Mouse (Mus musculus) layer of hippocampus, adult 2 months (tissue): ENCODE data around the gene Fam49a. TPM values are rescaled to one million over a fixed set of nuclear protein-coding genes. Genes with fewer than 3 reads are reported as not detected.
A peak's percentile ranks its signal among the peaks of the same experiment; 100 is the strongest.
"Not testable (repeated sequence)": the region's sequence is repeated elsewhere in the genome, so short reads cannot be mapped to it uniquely, and the experiment has no call there.

Experiments used
- DNase-seq, 2 experiments: peaks; one replicate each; pipeline ENCODE4 v3.0.0; 2022; ENCODE audit warnings: low spot score in 2 of 2
- H3K27ac ChIP-seq: fragments of 200-600 bp; 2 replicates; pipeline ENCODE4 v1.8.1; 2022
- H3K4me3 ChIP-seq: fragments of 200-600 bp; 2 replicates; pipeline ENCODE4 v1.8.1; 2022; ENCODE audit warnings: mild to moderate bottlenecking
- CTCF ChIP-seq: fragments of 200-600 bp; conservative IDR thresholded peaks from 2 replicates; pipeline ENCODE4 v1.8.1; 2022; ENCODE audit warnings: antibody characterized with exemption, mild to moderate bottlenecking, moderate library complexity
- total RNA-seq, 2 experiments: library from RNA; stranded (reverse); gene quantifications; 2 replicates each; pipeline ENCODE4 v1.2.3; 2021

The Fam49a gene
- total RNA-seq, 2 experiments from 2014 or later, result 178 to 186 TPM

DNA sequence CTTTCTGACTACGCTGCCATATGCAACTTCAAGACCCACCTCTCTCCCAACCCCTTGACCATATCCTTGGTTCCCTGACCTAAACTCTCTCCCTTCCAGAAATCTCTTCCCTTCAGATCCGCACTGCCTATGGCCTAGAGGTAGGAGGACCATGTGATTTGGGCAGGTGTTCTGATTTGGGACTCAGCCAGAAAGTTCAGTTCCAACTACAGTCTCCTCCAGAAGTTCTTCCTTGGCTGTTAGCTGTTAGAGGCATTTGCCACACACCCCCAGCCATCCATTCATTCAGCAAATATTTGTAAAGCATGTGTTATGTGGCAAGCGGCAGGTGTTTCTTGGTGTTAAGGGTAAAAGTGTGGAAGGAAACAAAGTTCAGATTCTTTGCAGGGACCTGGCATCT, 44.3 kb downstream of the Fam49a start:
- TF ChIP-seq CTCF, result no peak
- DNase-seq, result no peak
- H3K27ac ChIP-seq, result no peak overlapping the region
- no peak overlapping the region for H3K4me3 ChIP-seq

DNA sequence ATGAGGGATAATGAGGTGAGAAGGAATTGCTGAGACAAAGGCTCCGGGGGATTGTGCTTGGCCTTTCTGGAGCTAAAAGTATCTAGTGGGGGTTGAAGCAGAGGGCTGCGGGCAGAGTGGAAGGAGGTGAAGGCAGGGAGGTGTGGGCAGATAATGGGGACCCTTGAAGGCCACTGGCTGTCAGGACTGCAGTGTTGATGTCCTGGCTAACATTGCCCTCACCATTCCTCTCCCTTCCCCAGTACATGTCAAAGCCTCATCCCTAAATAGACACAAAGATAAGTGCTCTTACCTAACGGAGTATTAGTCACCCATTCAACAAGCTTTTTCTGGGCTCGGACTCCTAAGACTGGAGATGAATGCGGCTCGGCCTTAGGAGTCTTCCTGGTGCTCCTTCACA, 44.9 kb downstream of the Fam49a start:
- peak overlapping the region; percentile 14; the same call in 1 of the 2 replicates for H3K27ac ChIP-seq

DNA sequence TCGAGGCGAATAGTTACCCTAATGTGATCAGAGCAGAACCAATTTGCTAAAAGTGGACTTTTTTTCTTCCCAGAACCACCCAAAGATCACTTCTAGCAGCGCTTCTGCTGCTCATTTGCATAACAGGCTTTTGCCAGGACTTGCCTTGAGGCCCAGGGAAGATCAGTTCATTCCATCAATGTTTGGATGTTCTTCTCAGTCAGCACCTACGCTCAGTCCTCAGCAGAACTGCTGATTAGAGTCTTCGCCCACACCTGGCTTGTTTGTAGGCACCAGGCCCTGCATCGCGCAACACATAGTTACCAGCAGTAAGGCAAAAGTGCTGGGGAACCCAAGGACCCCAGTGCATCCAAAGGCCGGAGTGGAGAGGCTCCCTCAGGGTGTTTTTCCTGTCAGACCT, 45.3 kb downstream of the Fam49a start:
- Histone ChIP-seq H3K4me3 (no peak overlapping the region), H3K27ac (peak overlapping the region; percentile 14; the same call in 1 of the 2 replicates)
- TF ChIP-seq CTCF, result no peak
- DNase-seq, result no peak

More for the DNA sequence above, 44.9 kb downstream of the Fam49a start:
- TF ChIP-seq CTCF, result no peak
- no peak for DNase-seq
- no peak overlapping the region for H3K4me3 ChIP-seq

DNA sequence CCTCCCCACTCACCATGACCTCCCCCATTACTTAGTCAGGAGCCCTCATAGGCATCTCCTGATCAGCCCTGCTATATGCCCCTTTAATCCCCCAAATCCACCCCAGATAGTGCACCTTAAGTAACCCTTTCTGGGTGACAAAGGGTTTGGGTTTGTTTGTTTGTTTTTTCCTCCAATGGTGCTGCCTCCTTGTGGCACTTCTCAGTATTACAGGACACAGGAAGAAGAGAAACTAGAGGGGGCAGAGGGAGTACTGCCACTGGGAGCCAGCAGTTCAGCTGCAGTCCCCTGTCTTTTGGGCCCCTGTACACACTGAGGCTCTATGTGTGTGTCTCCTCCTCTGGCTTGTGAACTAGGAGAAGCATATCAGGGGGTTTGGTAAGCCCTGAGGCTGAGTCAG, 51.5 kb downstream of the Fam49a start:
- peak overlapping the region; percentile 72 for H3K27ac ChIP-seq
- no peak overlapping the region for H3K4me3 ChIP-seq
- no peak for DNase-seq
- peak; percentile 77 for TF ChIP-seq CTCF

DNA sequence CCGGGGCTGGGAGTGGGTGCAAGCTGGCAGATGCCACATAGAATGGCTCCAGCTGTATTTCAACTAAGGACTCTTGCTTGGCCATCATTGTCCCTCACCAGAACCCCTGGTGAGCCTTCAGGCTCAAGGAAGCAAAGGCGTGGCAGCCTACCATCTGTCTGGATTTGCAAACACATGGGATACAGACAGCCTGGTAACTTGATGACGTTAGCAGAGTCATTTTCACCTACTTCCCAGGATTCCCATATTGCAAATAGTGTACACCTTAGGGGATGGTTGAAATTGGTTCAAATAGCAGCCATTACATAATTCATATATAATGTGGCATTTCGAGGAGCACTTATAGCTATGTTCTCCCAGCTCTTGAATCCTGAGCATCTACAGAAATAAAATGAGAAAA, 52.0 kb downstream of the Fam49a start:
- DNase-seq, result no peak
- H3K27ac ChIP-seq, result peak overlapping the region; percentile 72

DNA sequence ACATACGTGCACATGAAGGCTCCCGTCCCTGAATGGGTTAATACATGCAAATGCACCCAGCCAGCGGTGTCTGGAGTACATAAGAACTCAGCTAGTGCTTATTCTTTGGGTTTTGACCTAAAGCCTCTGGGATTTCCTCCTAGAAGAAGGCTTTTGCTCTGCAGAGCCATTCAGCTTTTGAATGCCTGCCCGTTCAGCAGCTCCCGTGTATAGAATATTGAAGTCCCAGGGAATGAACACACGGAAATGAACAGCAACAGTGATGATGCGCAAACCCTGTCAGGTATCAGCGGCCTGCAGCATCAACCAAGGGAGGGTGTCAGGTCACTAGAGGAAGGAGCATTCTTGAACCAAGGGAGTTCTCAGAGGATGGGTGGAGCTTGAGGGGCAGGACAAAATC, 52.4 kb downstream of the Fam49a start:
- no peak for TF ChIP-seq CTCF
- peak overlapping the region; percentile 72; the same call in 1 of the 2 replicates for H3K27ac ChIP-seq

More for the DNA sequence above, 52.0 kb downstream of the Fam49a start:
- H3K4me3 ChIP-seq, result no peak overlapping the region
- TF ChIP-seq CTCF, result no peak

DNA sequence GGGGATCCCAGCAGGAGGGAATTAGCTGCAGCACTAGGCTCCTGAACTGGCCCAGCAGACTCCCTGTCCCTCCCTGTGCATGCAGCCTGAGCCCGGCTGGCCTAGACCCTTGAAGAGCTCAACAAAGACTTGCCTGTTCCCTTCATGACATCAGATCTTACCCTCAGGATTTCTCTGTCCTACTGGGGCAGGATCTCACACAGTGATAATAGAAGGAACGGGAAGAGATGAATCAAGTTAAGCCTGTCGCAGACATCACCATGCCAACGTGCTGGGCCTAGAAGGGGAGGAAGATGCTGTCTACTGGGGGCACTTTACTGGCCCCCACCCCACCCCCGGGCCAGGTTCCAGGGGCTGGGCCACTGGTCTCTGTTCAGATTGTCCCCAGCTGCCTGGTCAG, 53.1 kb downstream of the Fam49a start:
- Histone ChIP-seq H3K27ac (peak overlapping the region; percentile 73), H3K4me3 (no peak overlapping the region)
- DNase-seq, result no peak
- no peak for TF ChIP-seq CTCF

More for the DNA sequence above, 52.4 kb downstream of the Fam49a start:
- DNase-seq, result no peak
- no peak overlapping the region for H3K4me3 ChIP-seq

DNA sequence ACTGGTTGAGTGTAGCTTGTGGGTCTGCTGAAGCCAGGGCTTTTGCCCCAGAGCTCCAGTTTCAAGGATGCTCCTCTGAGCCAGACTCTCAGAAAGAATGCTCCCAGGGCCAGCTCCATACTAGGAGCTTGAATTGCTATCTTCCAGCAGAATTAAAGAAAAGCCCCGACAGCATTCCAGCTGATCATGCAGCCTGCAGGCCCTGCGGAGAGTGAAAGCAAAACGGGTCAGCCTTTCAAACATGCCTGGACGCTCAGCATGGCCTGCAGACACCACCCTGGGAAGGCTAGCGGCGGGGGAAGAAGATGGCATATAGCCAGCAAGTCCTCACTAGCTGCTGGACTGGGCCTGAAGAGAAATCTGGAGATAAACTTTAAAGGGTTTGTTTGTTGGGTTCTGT, 55.0 kb downstream of the Fam49a start:
- Histone ChIP-seq H3K4me3 (no peak overlapping the region), H3K27ac (peak overlapping the region; percentile 78)
- DNase-seq, result no peak
- no peak for TF ChIP-seq CTCF

DNA sequence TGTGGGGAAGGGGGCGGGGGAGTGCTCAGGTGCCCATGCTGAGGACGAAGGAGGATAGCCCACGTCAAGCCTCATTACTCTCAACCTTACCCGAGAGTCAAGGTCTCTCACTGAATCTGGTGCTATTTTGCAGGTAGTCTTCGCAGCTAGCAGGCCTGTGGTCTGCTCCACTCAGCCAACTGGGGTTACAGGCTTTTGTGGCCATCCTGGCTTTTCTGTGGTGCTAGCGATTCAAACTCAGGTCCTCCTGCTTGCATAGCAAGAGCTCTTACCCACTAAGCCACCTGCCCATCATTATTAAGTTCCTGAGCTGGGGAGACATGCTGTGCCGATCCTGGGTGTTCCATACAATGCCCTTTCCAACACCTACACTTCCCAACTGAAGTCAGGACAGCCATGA, 55.7 kb downstream of the Fam49a start:
- H3K4me3 ChIP-seq, result no peak overlapping the region
- no peak for DNase-seq
- peak overlapping the region; percentile 78 for H3K27ac ChIP-seq
- no peak for TF ChIP-seq CTCF

DNA sequence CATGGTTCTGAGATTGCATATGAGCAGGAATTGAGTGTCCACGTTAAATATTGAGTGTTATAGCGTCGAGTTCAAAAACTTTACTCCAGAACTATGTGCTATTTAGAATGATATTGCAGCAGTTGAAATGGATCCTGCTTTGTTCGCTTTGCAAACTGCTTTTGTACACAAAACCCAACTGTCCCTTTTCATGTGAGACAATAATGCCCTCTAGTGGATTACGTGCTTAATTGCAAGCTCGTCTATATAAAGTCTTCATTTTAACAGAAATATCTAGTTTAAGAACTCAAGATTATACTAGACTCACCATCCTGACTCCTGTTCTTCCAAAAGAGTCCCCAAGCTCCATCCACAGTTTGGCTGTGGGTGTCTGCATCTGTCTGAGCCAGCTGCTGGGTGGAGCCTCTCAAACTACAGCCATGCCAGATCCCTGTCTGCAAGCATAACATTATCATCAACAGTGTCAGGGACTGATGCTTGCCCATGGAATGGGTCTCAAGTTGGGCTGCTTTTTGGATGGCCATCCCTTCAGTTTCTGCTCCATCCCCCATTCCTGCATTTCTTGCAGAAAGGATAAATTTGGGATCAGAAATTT, 56.3 kb downstream of the Fam49a start:
- TF ChIP-seq CTCF, result peak; percentile 95
- DNase-seq, result peak; percentile 38 to 47
- Histone ChIP-seq H3K4me3 (no peak overlapping the region), H3K27ac (peak overlapping the region; percentile 78)

DNA sequence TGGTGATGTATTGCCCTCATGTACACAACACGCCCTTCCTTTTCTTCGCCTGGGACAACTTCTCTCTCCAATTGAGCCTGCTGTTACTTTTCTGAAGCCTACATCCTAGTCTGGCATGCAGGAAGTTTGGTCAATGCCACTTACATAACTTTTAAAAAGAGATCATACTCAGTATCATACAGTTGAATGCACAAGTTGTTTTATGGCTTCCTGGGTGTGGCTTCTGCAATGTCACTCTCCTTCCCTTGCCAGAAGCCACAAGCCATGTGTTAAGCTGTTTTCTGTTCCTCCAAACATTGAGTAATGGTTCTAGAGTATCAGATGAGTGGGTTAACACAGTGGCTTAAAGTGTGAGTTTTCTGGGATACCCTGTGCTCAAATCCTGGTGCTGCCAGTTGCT, 58.8 kb downstream of the Fam49a start:
- Histone ChIP-seq H3K27ac (peak overlapping the region; percentile 15; the same call in 1 of the 2 replicates), H3K4me3 (no peak overlapping the region)
- no peak for TF ChIP-seq CTCF
- no peak for DNase-seq

DNA sequence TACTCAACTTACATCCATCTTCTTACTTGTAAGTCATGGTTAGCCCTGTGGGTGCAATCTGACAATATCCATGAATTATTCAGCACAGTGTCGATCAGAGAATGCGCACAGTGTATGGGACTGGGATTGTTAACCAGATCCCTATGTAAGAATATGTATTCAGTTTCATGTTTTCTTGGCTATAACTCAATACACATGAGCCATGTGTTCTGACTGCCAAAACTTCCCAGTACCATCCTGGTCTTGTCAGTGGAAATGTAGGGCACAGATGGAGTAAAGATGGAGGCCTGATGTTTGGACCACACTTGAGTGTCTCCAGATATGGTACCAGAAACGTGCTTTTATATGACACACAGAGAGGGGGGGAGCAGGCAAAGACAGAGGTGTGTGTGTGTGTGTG, 59.2 kb downstream of the Fam49a start:
- no peak for TF ChIP-seq CTCF
- H3K27ac ChIP-seq, result peak overlapping the region; percentile 15; the same call in 1 of the 2 replicates

DNA sequence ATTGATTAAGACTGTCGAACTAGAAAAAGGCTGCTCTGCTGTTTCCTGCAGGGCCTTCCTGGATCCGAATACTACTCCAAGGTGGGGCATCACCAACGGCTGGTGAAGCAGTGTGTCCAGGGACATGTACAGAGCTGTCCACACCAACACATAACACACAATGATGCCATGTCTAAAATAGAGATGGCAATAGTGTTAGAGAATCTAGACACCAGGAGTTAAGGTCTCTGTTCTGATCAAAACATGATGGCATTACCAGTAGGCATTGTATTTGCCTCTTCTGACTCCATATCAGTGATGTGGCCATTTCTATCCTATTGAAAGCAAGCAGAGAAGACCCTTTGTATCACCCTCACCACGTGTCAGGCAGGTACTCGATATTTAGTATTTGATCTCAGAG, 61.1 kb downstream of the Fam49a start:
- peak overlapping the region; percentile 82 for H3K27ac ChIP-seq
- no peak for DNase-seq
- no peak for TF ChIP-seq CTCF
- no peak overlapping the region for H3K4me3 ChIP-seq

More for the DNA sequence above, 59.2 kb downstream of the Fam49a start:
- H3K4me3 ChIP-seq, result no peak overlapping the region
- no peak for DNase-seq

DNA sequence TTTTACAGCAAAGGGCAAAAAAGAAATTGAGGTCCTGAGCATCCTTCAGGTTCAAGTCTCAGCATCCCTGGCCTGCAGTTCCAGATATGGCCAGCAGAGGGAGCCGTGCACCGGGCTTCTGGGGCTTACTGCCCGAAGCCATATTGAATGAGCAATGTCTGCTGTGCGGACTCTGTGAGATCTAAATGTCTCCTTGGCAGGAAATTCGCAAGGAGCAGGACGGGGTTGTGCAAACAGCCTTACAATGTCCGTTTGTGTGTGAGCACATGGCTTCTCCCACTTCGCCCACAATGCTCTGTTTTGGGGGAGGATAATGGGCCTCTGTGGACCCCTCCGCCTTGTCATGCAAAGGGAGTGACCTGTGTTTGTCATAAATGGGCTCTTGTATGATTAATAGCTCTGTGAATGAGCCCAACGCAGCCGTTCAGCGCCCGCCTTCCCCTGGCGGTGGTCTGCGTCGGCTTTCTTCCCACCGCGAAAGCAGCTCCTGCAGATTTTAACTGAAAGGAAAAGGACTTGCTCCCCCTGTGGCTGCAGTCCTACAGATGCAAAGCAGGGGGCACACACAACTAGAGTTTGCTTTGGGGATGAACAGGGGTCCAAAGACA, 61.8 kb downstream of the Fam49a start:
- DNase-seq, result peak; percentile 86 to 96
- peak; percentile 90 for TF ChIP-seq CTCF
- Histone ChIP-seq H3K27ac (peak overlapping the region; percentile 82), H3K4me3 (peak overlapping the region; percentile 44)

DNA sequence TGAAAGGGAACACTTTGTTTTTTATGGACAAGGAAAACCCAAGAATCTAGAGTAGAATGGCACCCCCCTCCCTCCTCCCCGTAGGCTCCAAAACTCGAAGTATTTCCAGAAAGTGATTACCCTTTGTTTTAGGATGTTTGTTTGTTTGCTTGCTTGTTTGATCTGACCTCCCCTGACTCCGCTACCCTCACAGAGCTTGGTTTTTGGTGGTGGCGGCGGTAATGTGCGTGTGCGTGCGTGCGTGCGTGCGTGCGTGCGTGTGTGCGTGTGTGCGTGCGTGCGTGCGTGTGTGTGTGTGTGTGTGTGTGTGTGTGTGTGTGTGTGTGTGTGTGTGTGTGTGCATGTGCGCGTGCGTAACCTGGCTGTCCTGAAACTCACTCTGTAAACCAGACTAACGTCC, 62.3 kb downstream of the Fam49a start:
- H3K27ac ChIP-seq, result peak overlapping the region; percentile 82; the same call in 1 of the 2 replicates
- not testable (repeated sequence) for DNase-seq, H3K4me3 ChIP-seq
